Mouse (Mus musculus): ENCODE measurements around the gene Zfp46. TPM values are rescaled to one million over a fixed set of nuclear protein-coding genes. Genes with fewer than 3 reads are reported as not detected.

Gene Zfp46
- polyA plus RNA-seq, 1 experiment: 6.0 TPM

DNA sequence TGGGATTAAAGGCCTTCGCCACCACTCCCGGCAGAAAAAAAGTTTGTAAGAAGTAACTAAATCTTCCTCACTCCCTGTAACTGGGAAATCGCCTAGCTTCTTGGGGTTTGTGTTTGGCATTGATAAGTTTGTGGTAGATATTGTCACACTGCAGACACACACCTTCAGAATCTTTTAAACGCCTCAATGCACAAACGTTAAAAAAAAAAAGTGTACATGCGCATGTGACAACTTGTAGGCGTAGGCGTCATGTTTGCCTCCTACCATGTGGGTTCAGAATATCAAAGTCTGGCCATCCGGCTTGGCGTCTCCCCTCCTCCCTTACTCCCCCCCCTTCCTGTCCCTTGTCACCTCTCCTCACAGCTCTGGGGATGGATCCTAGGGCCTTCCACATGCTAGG lies 27.8 kb upstream of the Zfp46 start:
- Histone ChIP-seq H3K4me3 (ENCODE audit: low read depth, low read length) (no peak overlapping the region), H3K9me3 (replicated peaks; ENCODE audit: control insufficient read depth, insufficient read depth, low read length, poor library complexity, severe bottlenecking) (no peaks in the 10 kb centered on the region), H3K4me1 (ENCODE audit: control insufficient read depth, insufficient read depth, low read length) (no peaks in the 10 kb centered on the region), H3K36me3 (ENCODE audit: control insufficient read depth, insufficient read depth, low read length, poor library complexity, severe bottlenecking) (peaks cover 6% of the 10 kb centered on the region; the same call in 1 of the 2 replicates), H3K9ac (ENCODE audit: low read depth, poor library complexity, severe bottlenecking) (no peak overlapping the region), H3K27me3 (ENCODE audit: control insufficient read depth, insufficient read depth, low read length, poor library complexity, severe bottlenecking) (no peaks in the 10 kb centered on the region), H3K27ac (ENCODE audit: insufficient read depth, low read length) (no peak overlapping the region)
- TF ChIP-seq EP300 (IDR thresholded peaks at IDR 0.05; ENCODE audit: insufficient read depth, low read depth, low read length): no peak
- TF ChIP-seq CTCF (IDR thresholded peaks at IDR 0.05; ENCODE audit: low read depth, low read length): no peak
- no peak for TF ChIP-seq POLR2A (IDR thresholded peaks at IDR 0.05; ENCODE audit: insufficient read depth, low read length)

DNA sequence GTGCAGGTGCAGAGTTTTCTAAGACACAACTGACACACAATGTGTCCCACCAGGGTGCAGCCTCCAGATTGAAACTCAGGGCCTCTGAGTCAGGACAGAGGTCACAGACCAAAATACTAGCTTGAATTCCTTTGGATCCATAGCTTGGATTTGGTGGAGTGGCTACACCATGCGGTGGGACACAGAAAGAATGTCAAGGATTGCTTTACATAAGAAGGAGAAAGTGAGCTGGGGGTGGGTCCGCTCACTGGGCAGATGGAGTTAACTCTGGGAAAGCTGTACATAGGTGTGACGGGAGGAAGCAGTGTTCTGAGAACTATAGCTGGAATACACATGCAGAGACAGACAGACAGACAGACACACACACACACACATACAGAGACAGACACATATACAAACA lies 24.6 kb upstream of the Zfp46 start:
- Histone ChIP-seq H3K4me1 (ENCODE audit: control insufficient read depth, insufficient read depth, low read length) (no peaks in the 10 kb centered on the region), H3K27me3 (ENCODE audit: control insufficient read depth, insufficient read depth, low read length, poor library complexity, severe bottlenecking) (no peaks in the 10 kb centered on the region), H3K36me3 (ENCODE audit: control insufficient read depth, insufficient read depth, low read length, poor library complexity, severe bottlenecking) (peaks cover 6% of the 10 kb centered on the region; the same call in 1 of the 2 replicates), H3K27ac (ENCODE audit: insufficient read depth, low read length) (no peak overlapping the region), H3K9me3 (replicated peaks; ENCODE audit: control insufficient read depth, insufficient read depth, low read length, poor library complexity, severe bottlenecking) (no peaks in the 10 kb centered on the region), H3K4me3 (ENCODE audit: low read depth, low read length) (no peak overlapping the region), H3K9ac (ENCODE audit: low read depth, poor library complexity, severe bottlenecking) (no peak overlapping the region)
- TF ChIP-seq POLR2A (IDR thresholded peaks at IDR 0.05; ENCODE audit: insufficient read depth, low read length): no peak
- no peak for TF ChIP-seq EP300 (IDR thresholded peaks at IDR 0.05; ENCODE audit: insufficient read depth, low read depth, low read length)
- no peak for TF ChIP-seq CTCF (IDR thresholded peaks at IDR 0.05; ENCODE audit: low read depth, low read length)

DNA sequence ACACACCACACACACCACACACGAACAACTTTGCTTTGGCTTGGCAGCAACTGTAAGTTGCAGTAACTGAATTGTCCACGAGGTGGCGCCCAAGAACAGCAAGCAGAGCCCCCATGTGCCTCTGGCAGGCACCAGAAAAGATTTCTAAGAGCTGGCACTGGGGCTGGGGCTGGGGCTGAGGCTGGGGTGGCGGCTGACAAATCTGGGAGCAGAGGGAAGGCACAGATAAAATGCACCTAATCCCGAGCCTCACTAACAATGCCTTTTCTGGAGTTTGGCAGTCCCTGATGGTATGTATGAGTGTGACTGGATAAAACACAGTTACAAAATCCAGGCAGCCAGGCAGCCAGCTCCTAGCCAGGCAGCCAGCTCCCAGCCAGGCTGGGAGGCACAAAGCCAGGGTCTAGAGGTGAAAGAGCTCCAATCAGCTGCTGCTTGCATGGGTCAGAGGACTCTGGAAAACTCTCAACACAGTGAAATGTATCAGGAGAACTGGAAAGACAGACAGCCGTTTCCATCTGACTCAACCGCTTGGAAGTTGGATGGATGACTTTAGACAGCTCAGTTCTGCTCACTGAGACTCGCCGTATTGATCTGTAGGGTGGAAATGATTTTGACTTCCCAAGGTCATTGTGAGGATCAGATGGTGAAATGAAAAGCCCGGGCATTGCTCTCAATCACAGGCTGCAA lies 23.8 kb upstream of the Zfp46 start:
- H3K4me3 ChIP-seq (ENCODE audit: low read depth, low read length): no peak overlapping the region
- TF ChIP-seq CTCF (IDR thresholded peaks at IDR 0.05; ENCODE audit: low read depth, low read length): peak; percentile 87
- no peak for TF ChIP-seq POLR2A (IDR thresholded peaks at IDR 0.05; ENCODE audit: insufficient read depth, low read length)
- no peak for TF ChIP-seq EP300 (IDR thresholded peaks at IDR 0.05; ENCODE audit: insufficient read depth, low read depth, low read length)
- H3K36me3 ChIP-seq (ENCODE audit: control insufficient read depth, insufficient read depth, low read length, poor library complexity, severe bottlenecking): peaks cover 6% of the 10 kb centered on the region; the same call in 1 of the 2 replicates
- H3K27me3 ChIP-seq (ENCODE audit: control insufficient read depth, insufficient read depth, low read length, poor library complexity, severe bottlenecking): no peaks in the 10 kb centered on the region
- no peak overlapping the region for H3K27ac ChIP-seq (ENCODE audit: insufficient read depth, low read length)
- no peak overlapping the region for H3K9ac ChIP-seq (ENCODE audit: low read depth, poor library complexity, severe bottlenecking)
- no peaks in the 10 kb centered on the region for H3K9me3 ChIP-seq (replicated peaks; ENCODE audit: control insufficient read depth, insufficient read depth, low read length, poor library complexity, severe bottlenecking)
- H3K4me1 ChIP-seq (ENCODE audit: control insufficient read depth, insufficient read depth, low read length): no peaks in the 10 kb centered on the region

DNA sequence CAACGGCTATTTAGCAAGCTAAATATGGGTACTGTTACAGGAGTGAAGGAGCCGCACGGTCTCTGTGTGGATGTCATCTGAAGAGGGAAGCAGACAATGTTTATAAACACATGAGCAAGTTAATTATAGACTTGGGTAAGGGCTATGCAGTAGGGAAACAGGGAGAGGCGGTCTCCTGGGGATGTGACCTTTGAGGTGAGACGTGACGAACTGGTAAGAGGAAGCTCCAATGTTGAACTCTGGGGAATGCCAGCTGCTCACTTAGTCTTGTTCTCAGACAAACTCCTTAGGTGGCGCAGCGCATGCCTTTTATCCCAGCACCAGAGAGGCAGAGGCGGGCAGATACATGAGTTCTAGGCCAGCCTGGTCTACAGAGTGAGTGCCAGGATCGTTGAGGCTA lies 22.6 kb upstream of the Zfp46 start:
- no peaks in the 10 kb centered on the region for H3K9me3 ChIP-seq (replicated peaks; ENCODE audit: control insufficient read depth, insufficient read depth, low read length, poor library complexity, severe bottlenecking)
- no peaks in the 10 kb centered on the region for H3K4me1 ChIP-seq (ENCODE audit: control insufficient read depth, insufficient read depth, low read length)
- no peak overlapping the region for H3K9ac ChIP-seq (ENCODE audit: low read depth, poor library complexity, severe bottlenecking)
- H3K27ac ChIP-seq (ENCODE audit: insufficient read depth, low read length): no peak overlapping the region
- H3K36me3 ChIP-seq (ENCODE audit: control insufficient read depth, insufficient read depth, low read length, poor library complexity, severe bottlenecking): peaks cover 6% of the 10 kb centered on the region; the same call in 1 of the 2 replicates
- TF ChIP-seq POLR2A (IDR thresholded peaks at IDR 0.05; ENCODE audit: insufficient read depth, low read length) (no peak), CTCF (IDR thresholded peaks at IDR 0.05; ENCODE audit: low read depth, low read length) (no peak), EP300 (IDR thresholded peaks at IDR 0.05; ENCODE audit: insufficient read depth, low read depth, low read length) (no peak)
- no peak overlapping the region for H3K4me3 ChIP-seq (ENCODE audit: low read depth, low read length)
- no peaks in the 10 kb centered on the region for H3K27me3 ChIP-seq (ENCODE audit: control insufficient read depth, insufficient read depth, low read length, poor library complexity, severe bottlenecking)

DNA sequence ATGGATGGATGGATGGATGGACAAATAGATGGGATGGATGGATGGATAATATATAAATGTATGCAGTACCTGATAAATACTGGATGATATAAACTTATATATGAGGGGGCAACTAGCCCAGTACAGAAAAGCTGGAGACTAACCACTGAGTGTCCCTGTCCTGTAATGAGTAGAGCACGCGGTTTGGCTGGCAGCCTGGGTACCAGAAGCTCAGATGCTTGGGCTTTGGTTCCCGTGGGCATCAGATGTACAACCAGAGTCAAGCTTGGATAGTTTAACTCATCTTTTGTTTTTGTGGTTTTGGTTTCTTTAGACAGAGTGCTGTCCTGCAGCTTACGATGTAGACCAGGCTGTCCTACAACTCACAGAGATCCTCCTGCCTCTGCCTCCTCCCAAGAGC lies 20.9 kb upstream of the Zfp46 start:
- Histone ChIP-seq H3K36me3 (ENCODE audit: control insufficient read depth, insufficient read depth, low read length, poor library complexity, severe bottlenecking) (no peaks in the 10 kb centered on the region), H3K9ac (ENCODE audit: low read depth, poor library complexity, severe bottlenecking) (no peak overlapping the region), H3K27ac (ENCODE audit: insufficient read depth, low read length) (no peak overlapping the region), H3K27me3 (ENCODE audit: control insufficient read depth, insufficient read depth, low read length, poor library complexity, severe bottlenecking) (no peaks in the 10 kb centered on the region), H3K9me3 (replicated peaks; ENCODE audit: control insufficient read depth, insufficient read depth, low read length, poor library complexity, severe bottlenecking) (no peaks in the 10 kb centered on the region), H3K4me1 (ENCODE audit: control insufficient read depth, insufficient read depth, low read length) (no peaks in the 10 kb centered on the region), H3K4me3 (ENCODE audit: low read depth, low read length) (no peak overlapping the region)
- TF ChIP-seq CTCF (IDR thresholded peaks at IDR 0.05; ENCODE audit: low read depth, low read length) (no peak), POLR2A (IDR thresholded peaks at IDR 0.05; ENCODE audit: insufficient read depth, low read length) (no peak), EP300 (IDR thresholded peaks at IDR 0.05; ENCODE audit: insufficient read depth, low read depth, low read length) (no peak)

DNA sequence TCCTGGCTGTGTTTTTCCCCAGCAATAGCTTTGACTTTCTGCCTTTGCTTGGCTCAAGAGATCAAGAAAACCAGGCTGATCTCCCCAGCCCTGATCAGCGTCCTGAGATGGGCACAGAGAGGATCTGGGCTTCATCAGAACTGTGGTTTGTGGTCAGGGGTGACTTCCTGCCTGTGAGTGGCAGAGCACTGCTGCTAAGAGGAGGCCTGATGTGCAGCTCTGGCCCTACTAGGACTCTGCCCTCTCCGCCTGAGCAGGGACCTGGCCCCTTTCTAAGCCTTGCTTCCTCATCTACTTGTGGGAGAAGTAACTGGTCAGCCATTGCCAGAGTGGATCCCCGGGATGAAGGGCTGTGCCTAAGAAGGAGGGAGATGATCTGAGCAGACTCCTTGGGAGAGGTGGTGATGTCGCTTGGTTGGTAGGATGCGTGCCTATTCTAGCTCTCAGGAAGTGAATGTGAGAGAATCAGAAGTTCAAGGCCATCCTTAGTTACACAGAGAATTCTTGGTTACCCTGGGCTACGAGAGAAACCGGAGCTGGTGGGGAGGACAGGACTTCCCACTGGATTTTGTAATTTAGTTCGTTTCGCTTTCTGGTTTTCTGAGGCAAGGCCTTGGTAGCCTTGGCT lies 17.7 kb upstream of the Zfp46 start:
- Histone ChIP-seq H3K9ac (ENCODE audit: low read depth, poor library complexity, severe bottlenecking) (no peak overlapping the region), H3K9me3 (replicated peaks; ENCODE audit: control insufficient read depth, insufficient read depth, low read length, poor library complexity, severe bottlenecking) (no peaks in the 10 kb centered on the region), H3K36me3 (ENCODE audit: control insufficient read depth, insufficient read depth, low read length, poor library complexity, severe bottlenecking) (no peaks in the 10 kb centered on the region), H3K4me1 (ENCODE audit: control insufficient read depth, insufficient read depth, low read length) (no peaks in the 10 kb centered on the region), H3K27me3 (ENCODE audit: control insufficient read depth, insufficient read depth, low read length, poor library complexity, severe bottlenecking) (no peaks in the 10 kb centered on the region), H3K4me3 (ENCODE audit: low read depth, low read length) (no peak overlapping the region), H3K27ac (ENCODE audit: insufficient read depth, low read length) (no peak overlapping the region)
- TF ChIP-seq EP300 (IDR thresholded peaks at IDR 0.05; ENCODE audit: insufficient read depth, low read depth, low read length) (no peak), POLR2A (IDR thresholded peaks at IDR 0.05; ENCODE audit: insufficient read depth, low read length) (no peak), CTCF (IDR thresholded peaks at IDR 0.05; ENCODE audit: low read depth, low read length) (no peak)
